Mouse (Mus musculus) adrenal gland, postnatal 25 days (tissue): Measurements from ENCODE around the gene Usp37. TPM values are rescaled to one million over a fixed set of nuclear protein-coding genes. Genes with fewer than 3 reads are reported as not detected.
"Not testable (repeated sequence)": the region's sequence is repeated elsewhere in the genome, so short reads cannot be mapped to it uniquely, and the experiment has no call there.

ENCODE experiments used
- DNase-seq: peaks from one replicate; pipeline ENCODE4 v3.0.0; 2021; ENCODE audit warnings: mixed read lengths
- total RNA-seq: library from RNA; stranded (reverse); gene quantifications from 2 replicates; pipeline ENCODE4 v1.2.3, GENCODE M21; 2021

Usp37 gene
- total RNA-seq, 1 experiment from 2014 or later = 25.3 TPM

- DNase-seq = peak; percentile 99
Measured at GRCm38 (mm10) chr1:74397268-74397918, 146.7 kb downstream of the Usp37 start.

- DNase-seq = not testable (repeated sequence)
Measured at GRCm38 (mm10) chr1:74396456-74397222, 147.4 kb downstream of the Usp37 start.

GRCm38 (mm10) chr1:74395290-74395689 is 148.8 kb downstream of the Usp37 start:
- no peak for DNase-seq

GRCm38 (mm10) chr1:74394858-74395257 is 149.2 kb downstream of the Usp37 start:
- DNase-seq = no peak

- DNase-seq = no peak
Measured at GRCm38 (mm10) chr1:74394311-74394710, 149.8 kb downstream of the Usp37 start.

- DNase-seq = no peak
Measured at GRCm38 (mm10) chr1:74393697-74394096, 150.4 kb downstream of the Usp37 start.

- DNase-seq = no peak
Measured at GRCm38 (mm10) chr1:74393010-74393409, 151.1 kb downstream of the Usp37 start.

GRCm38 (mm10) chr1:74392446-74392994 is 151.6 kb downstream of the Usp37 start:
- peak; percentile 36 for DNase-seq

- peak; percentile 87 for DNase-seq
Measured at GRCm38 (mm10) chr1:74391844-74392441, 152.1 kb downstream of the Usp37 start.

- peak; percentile 97 for DNase-seq
Measured at GRCm38 (mm10) chr1:74390924-74391748, 152.9 kb downstream of the Usp37 start, which contains the start of gene Ctdsp1. Gene Ctdsp1 (plus strand): TSS chr1:74391509.

- peak; percentile 64 for DNase-seq
Measured at GRCm38 (mm10) chr1:74390287-74390906, 153.7 kb downstream of the Usp37 start.

- peak; percentile 58 for DNase-seq
Measured at GRCm38 (mm10) chr1:74389831-74390286, 154.2 kb downstream of the Usp37 start.

GRCm38 (mm10) chr1:74388398-74388920 is 155.6 kb downstream of the Usp37 start:
- no peak for DNase-seq

- DNase-seq = no peak
Measured at GRCm38 (mm10) chr1:74387386-74387988, 156.6 kb downstream of the Usp37 start.

GRCm38 (mm10) chr1:74386714-74387385 is 157.2 kb downstream of the Usp37 start:
- DNase-seq = peak; percentile 88

GRCm38 (mm10) chr1:74386363-74386713 is 157.7 kb downstream of the Usp37 start:
- DNase-seq = no peak

GRCm38 (mm10) chr1:74385531-74385930 is 158.6 kb downstream of the Usp37 start:
- no peak for DNase-seq
